Mouse (Mus musculus) thymus, adult 2 months (tissue): Measurements from ENCODE around the gene Cib1.

Source experiments
- CTCF ChIP-seq: fragments of 200-500 bp; IDR thresholded peaks from 2 replicates; pipeline ENCODE4 v1.5.1; 2012; ENCODE audit warnings: mild to moderate bottlenecking, control low read depth, low read length, moderate library complexity, borderline replicate concordance; ENCODE audit not compliant: control insufficient read depth, poor library complexity, insufficient read depth; ENCODE audit errors: extremely low read depth
- POLR2A ChIP-seq: fragments of 200-500 bp; IDR thresholded peaks from 2 replicates; pipeline ENCODE4 v1.6.1; 2012; ENCODE audit warnings: mild to moderate bottlenecking, low read length, control low read depth, moderate library complexity; ENCODE audit not compliant: control insufficient read depth, poor library complexity, insufficient read depth; ENCODE audit errors: extremely low read depth

DNA sequence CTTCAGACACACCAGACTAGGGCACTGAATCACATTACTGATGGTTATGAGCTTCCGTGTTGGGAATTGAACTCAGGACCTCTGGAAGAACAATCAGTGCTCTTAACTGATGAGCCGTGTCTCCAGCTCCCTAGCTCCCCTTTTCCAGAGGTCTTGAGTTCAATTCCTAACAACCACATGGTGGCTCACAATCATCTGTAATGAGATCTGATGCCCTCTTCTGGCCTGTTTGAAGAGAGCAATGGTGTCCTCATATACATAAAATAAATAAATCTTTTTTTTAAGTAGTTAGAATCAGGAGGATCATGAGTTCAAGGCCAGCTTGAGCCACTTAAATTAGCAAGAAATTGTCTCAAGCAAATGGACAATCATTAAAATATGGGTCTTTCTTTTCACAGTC lies 23.4 kb upstream of the Cib1 start:
- TF ChIP-seq CTCF = no peak
- no peak for TF ChIP-seq POLR2A
